7 mouse cellular contexts compared by ENCODE assay signal in genomic region chr9:76122888-76123287, GRCm38 (mm10).
DNase-seq lines count a peak whose midpoint lies in the region; TF ChIP-seq lines count a peak whose summit lies in the region.
"Not testable (repeated sequence)": the region's sequence is repeated elsewhere in the genome, so short reads cannot be mapped to it uniquely, and the experiment has no call there.

No protein-coding gene starts in this region.

- not testable (repeated sequence) for H3K4me1 ChIP-seq in cortical plate, adult 2 months (ENCODE audit: control insufficient read depth, insufficient read depth, low read length)

- not testable (repeated sequence) for H3K27ac ChIP-seq in cortical plate, adult 2 months (ENCODE audit: insufficient read depth, low read length)

- TF ChIP-seq CTCF in cortical plate, adult 2 months (IDR thresholded peaks at IDR 0.05; ENCODE audit: extremely low read depth, insufficient read depth, low read length) = peak; percentile 66

- peak; percentile 24 for DNase-seq in adrenal gland, adult 8-10 months
- peak; percentile 47 for DNase-seq in gastrocnemius, adult 18-20 months (ENCODE audit: low spot score)
- peak; percentile 31 for DNase-seq in hindlimb bud, embryonic 11.5 days (ENCODE audit: extremely low spot score, low read depth, low spot score)
- DNase-seq in layer of hippocampus, postnatal 25 days (ENCODE audit: extremely low spot score in 1 of 2, low spot score in 1 of 2) = peak; percentile 20 to 70
- peak; percentile 73 for DNase-seq in lung, postnatal 14 days
- DNase-seq in right cerebral cortex, adult 18-20 months = peak; percentile 42

- TF ChIP-seq POLR2A in cortical plate, adult 2 months (IDR thresholded peaks at IDR 0.05; ENCODE audit: extremely low read depth, insufficient read depth, low read length) = not testable (repeated sequence)

- H3K4me3 ChIP-seq in cortical plate, adult 2 months (ENCODE audit: insufficient read depth, low read length) = not testable (repeated sequence)
